Mouse (Mus musculus): Measurements from ENCODE around the gene Hrasls. TPM values are rescaled to one million over a fixed set of nuclear protein-coding genes. Genes with fewer than 3 reads are reported as not detected.

Hrasls gene
- total RNA-seq, 1 experiment from 2014 or later: not detected

Other genes with a start within 250 kb of the Hrasls start
- 0.12 TPM in 1 of 2 replicates, not detected in the other for gene Atp13a5, start 169.0 kb downstream of the Hrasls start, total RNA-seq (2017)

Measured in neutrophil, adult 5-6 weeks (primary cell).